Mouse (Mus musculus): ENCODE measurements around the gene Chn2. TPM values are rescaled to one million over a fixed set of nuclear protein-coding genes. Genes with fewer than 3 reads are reported as not detected.

Gene Chn2
- polyA plus RNA-seq, 1 experiment from 2014 or later: 42.0 TPM

DNA sequence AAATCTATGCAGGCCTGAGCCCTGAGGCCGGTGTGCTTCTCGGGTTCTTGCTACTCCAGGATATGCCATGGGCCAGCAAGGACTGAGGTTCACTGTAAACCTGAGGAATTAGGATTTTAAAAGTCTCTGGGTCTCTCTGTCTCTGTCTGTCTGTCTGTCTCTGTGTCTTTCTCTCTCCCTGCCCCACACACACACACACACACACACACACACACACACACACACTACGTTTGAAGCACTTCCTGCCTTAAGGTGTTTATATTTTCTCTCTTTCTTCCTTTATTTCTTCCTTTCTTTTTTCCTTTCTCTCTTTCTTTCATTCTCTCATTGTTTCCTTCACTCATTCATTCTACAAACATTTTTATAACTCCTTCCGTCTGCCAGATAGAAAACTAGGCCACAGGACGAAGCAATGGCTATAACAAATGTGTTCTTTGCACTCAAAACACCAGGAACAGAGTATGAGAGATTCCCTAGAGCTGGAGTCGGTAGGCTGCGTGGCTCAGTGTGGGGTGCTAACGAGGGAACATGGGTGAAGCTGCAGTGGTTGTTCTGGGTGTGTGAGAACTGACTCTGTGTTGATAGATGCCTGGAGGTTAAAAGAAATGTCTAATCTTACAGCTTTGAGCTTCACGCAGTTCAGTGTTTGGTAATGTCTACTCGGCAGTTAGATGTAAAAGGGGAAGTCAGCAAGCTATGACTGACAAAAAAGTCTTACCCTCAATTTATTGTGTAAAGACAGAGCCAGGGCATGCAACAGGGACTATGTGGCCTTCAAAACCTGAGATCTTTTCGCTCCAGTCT is 103.7 kb downstream of the Chn2 start:
- ATAC-seq: no peak
- H3K4me2 ChIP-seq (ENCODE audit: low read length): no peak overlapping the region
- 58% methylated on average over 11 of the region's 11 CpGs for WGBS
- H3K36me3 ChIP-seq (ENCODE audit: control insufficient read depth, insufficient read depth): no peaks in the 10 kb centered on the region
- no peaks in the 10 kb centered on the region for H3K27me3 ChIP-seq (replicated peaks; ENCODE audit: control insufficient read depth, insufficient read depth, low read length)
- no peak overlapping the region for H3K9ac ChIP-seq (replicated peaks; ENCODE audit: low read depth, low read length)
- H3K9me3 ChIP-seq (ENCODE audit: control insufficient read depth, low read length): no peaks in the 10 kb centered on the region
- no peak overlapping the region for H3K4me3 ChIP-seq (replicated peaks; ENCODE audit: low read length)
- peaks cover 15% of the 10 kb centered on the region for H3K4me1 ChIP-seq (replicated peaks; ENCODE audit: control insufficient read depth, insufficient read depth, low read length)
- H3K27ac ChIP-seq (ENCODE audit: low read length): no peak overlapping the region

GRCm38 (mm10) chr6:54143652-54143960 is 104.3 kb downstream of the Chn2 start:
- no peak for ATAC-seq
- Histone ChIP-seq H3K9me3 (ENCODE audit: control insufficient read depth, low read length) (no peaks in the 10 kb centered on the region), H3K27me3 (replicated peaks; ENCODE audit: control insufficient read depth, insufficient read depth, low read length) (no peaks in the 10 kb centered on the region), H3K4me3 (replicated peaks; ENCODE audit: low read length) (no peak overlapping the region), H3K36me3 (ENCODE audit: control insufficient read depth, insufficient read depth) (no peaks in the 10 kb centered on the region), H3K27ac (ENCODE audit: low read length) (no peak overlapping the region), H3K4me1 (replicated peaks; ENCODE audit: control insufficient read depth, insufficient read depth, low read length) (peaks cover 15% of the 10 kb centered on the region), H3K4me2 (ENCODE audit: low read length) (no peak overlapping the region), H3K9ac (replicated peaks; ENCODE audit: low read depth, low read length) (no peak overlapping the region)
- WGBS: 84% methylated on average over 2 of the region's 2 CpGs

- no peak overlapping the region for H3K27ac ChIP-seq (ENCODE audit: low read length)
- no peaks in the 10 kb centered on the region for H3K9me3 ChIP-seq (ENCODE audit: control insufficient read depth, low read length)
- H3K27me3 ChIP-seq (replicated peaks; ENCODE audit: control insufficient read depth, insufficient read depth, low read length): no peaks in the 10 kb centered on the region
- no peaks in the 10 kb centered on the region for H3K36me3 ChIP-seq (ENCODE audit: control insufficient read depth, insufficient read depth)
- 50% methylated on average over 6 of the region's 6 CpGs for WGBS
- H3K4me3 ChIP-seq (replicated peaks; ENCODE audit: low read length): no peak overlapping the region
- peaks cover 15% of the 10 kb centered on the region for H3K4me1 ChIP-seq (replicated peaks; ENCODE audit: control insufficient read depth, insufficient read depth, low read length)
- H3K9ac ChIP-seq (replicated peaks; ENCODE audit: low read depth, low read length): no peak overlapping the region
- H3K4me2 ChIP-seq (ENCODE audit: low read length): no peak overlapping the region
- no peak for ATAC-seq
Measured at GRCm38 (mm10) chr6:54148844-54149526, 109.6 kb downstream of the Chn2 start.

GRCm38 (mm10) chr6:54150821-54151220 is 111.5 kb downstream of the Chn2 start:
- Histone ChIP-seq H3K36me3 (ENCODE audit: control insufficient read depth, insufficient read depth) (no peaks in the 10 kb centered on the region), H3K27ac (ENCODE audit: low read length) (no peak overlapping the region), H3K4me2 (ENCODE audit: low read length) (no peak overlapping the region), H3K4me3 (replicated peaks; ENCODE audit: low read length) (no peak overlapping the region), H3K9ac (replicated peaks; ENCODE audit: low read depth, low read length) (no peak overlapping the region), H3K4me1 (replicated peaks; ENCODE audit: control insufficient read depth, insufficient read depth, low read length) (peaks cover 15% of the 10 kb centered on the region), H3K9me3 (ENCODE audit: control insufficient read depth, low read length) (no peaks in the 10 kb centered on the region), H3K27me3 (replicated peaks; ENCODE audit: control insufficient read depth, insufficient read depth, low read length) (no peaks in the 10 kb centered on the region)
- 80% methylated on average over 5 of the region's 5 CpGs for WGBS
- no peak for ATAC-seq

DNA sequence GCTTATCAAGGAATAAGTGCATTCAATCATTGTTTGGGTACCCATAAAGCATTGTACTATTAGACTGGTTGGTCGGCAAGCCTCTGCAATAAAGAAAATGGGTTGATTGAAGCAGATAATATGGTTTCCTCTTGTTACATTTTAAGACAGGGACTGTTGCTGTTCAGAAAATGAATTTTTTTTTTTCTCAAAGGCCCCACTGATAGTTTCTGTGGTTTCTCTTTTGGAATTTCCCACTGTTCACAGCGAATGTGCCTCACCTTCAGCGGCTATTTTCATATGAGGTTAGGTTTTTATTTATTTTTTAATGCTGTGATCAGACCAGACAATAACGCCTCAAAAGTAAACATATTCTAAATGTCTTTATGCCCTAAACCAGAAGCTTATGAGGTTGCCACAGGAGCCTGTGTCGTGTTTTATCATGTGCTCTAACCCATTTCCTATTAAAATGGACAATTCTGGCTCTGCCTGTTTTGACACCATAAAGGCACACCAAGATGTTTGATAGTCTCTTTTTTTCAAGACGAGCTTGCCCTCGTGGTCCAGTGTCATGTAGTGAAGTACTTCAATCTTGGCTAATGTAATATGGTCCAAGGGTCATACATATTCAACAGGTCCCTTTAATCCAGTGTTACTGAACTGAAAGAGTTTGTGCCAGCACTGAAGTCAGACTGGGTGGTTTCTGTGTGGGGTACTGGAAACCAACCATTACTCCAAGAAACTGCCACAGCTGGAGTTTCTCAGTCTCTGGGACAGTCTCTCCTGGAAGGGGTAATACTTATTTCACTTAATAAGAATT is 112.3 kb downstream of the Chn2 start:
- no peak overlapping the region for H3K4me2 ChIP-seq (ENCODE audit: low read length)

DNA sequence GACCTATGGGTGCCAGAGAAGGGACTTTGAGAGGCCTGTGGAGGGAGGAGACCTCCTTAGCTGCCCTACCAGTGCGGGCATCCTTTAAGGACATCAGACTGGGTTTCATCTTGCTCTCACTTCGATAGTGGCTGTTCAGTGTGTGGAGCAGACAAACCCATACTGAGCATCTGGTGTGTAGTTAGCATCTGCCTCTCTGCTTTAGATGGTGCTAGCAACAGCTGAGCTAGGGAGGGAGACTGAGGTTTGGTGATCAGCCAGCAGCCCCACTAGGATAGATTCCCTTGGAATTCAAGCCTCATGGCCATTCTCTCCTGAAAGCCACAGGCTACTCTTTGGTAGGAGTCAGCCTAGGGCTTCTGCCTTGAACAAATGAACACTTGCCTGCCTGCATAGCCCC is 117.7 kb downstream of the Chn2 start:
- Histone ChIP-seq H3K4me3 (replicated peaks; ENCODE audit: low read length) (no peak overlapping the region), H3K27me3 (replicated peaks; ENCODE audit: control insufficient read depth, insufficient read depth, low read length) (no peaks in the 10 kb centered on the region), H3K9me3 (ENCODE audit: control insufficient read depth, low read length) (no peaks in the 10 kb centered on the region), H3K4me2 (ENCODE audit: low read length) (no peak overlapping the region), H3K36me3 (ENCODE audit: control insufficient read depth, insufficient read depth) (no peaks in the 10 kb centered on the region), H3K27ac (ENCODE audit: low read length) (no peak overlapping the region), H3K9ac (replicated peaks; ENCODE audit: low read depth, low read length) (no peak overlapping the region), H3K4me1 (replicated peaks; ENCODE audit: control insufficient read depth, insufficient read depth, low read length) (peaks cover 16% of the 10 kb centered on the region)
- no peak for ATAC-seq
- 93% methylated on average over 2 of the region's 2 CpGs for WGBS

More for the DNA sequence above, 112.3 kb downstream of the Chn2 start:
- no peaks in the 10 kb centered on the region for H3K27me3 ChIP-seq (replicated peaks; ENCODE audit: control insufficient read depth, insufficient read depth, low read length)
- no peak for ATAC-seq
- no peaks in the 10 kb centered on the region for H3K36me3 ChIP-seq (ENCODE audit: control insufficient read depth, insufficient read depth)
- H3K4me3 ChIP-seq (replicated peaks; ENCODE audit: low read length): no peak overlapping the region
- no peak overlapping the region for H3K9ac ChIP-seq (replicated peaks; ENCODE audit: low read depth, low read length)
- 52% methylated on average over 7 of the region's 7 CpGs for WGBS
- peaks cover 15% of the 10 kb centered on the region for H3K4me1 ChIP-seq (replicated peaks; ENCODE audit: control insufficient read depth, insufficient read depth, low read length)
- no peaks in the 10 kb centered on the region for H3K9me3 ChIP-seq (ENCODE audit: control insufficient read depth, low read length)
- no peak overlapping the region for H3K27ac ChIP-seq (ENCODE audit: low read length)

- no peaks in the 10 kb centered on the region for H3K27me3 ChIP-seq (replicated peaks; ENCODE audit: control insufficient read depth, insufficient read depth, low read length)
- ATAC-seq: no peak
Measured at GRCm38 (mm10) chr6:54158317-54158716, 119.0 kb downstream of the Chn2 start.

DNA sequence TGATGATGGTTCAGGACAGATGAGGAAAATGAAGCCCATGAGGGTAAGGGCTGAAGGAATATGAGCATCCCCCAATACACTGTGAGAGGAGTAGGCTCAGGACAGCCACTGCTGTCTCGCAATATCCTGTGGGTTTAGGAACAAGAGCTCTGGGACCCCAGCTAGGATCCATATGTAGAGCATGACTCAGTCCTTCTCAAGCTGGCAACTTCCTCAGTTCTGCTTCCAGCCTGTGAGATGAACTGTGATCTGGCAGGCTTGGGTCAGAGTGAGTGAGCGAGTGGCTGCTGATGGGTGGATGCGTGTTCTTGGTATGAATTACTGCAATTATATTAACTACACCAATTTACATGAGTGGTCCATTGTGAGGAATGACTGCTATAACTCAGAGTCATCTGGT is 121.3 kb downstream of the Chn2 start:
- H3K27ac ChIP-seq (ENCODE audit: low read length): no peak overlapping the region
- 80% methylated on average over 3 of the region's 3 CpGs for WGBS
- ATAC-seq: no peak
- no peaks in the 10 kb centered on the region for H3K9me3 ChIP-seq (ENCODE audit: control insufficient read depth, low read length)
- H3K27me3 ChIP-seq (replicated peaks; ENCODE audit: control insufficient read depth, insufficient read depth, low read length): no peaks in the 10 kb centered on the region
- no peak overlapping the region for H3K4me3 ChIP-seq (replicated peaks; ENCODE audit: low read length)
- H3K4me1 ChIP-seq (replicated peaks; ENCODE audit: control insufficient read depth, insufficient read depth, low read length): peaks cover 11% of the 10 kb centered on the region
- no peak overlapping the region for H3K4me2 ChIP-seq (ENCODE audit: low read length)
- H3K36me3 ChIP-seq (ENCODE audit: control insufficient read depth, insufficient read depth): no peaks in the 10 kb centered on the region
- H3K9ac ChIP-seq (replicated peaks; ENCODE audit: low read depth, low read length): no peak overlapping the region

More at GRCm38 (mm10) chr6:54158317-54158716, 119.0 kb downstream of the Chn2 start:
- H3K4me2 ChIP-seq (ENCODE audit: low read length): no peak overlapping the region
- H3K9me3 ChIP-seq (ENCODE audit: control insufficient read depth, low read length): no peaks in the 10 kb centered on the region
- H3K27ac ChIP-seq (ENCODE audit: low read length): no peak overlapping the region
- H3K9ac ChIP-seq (replicated peaks; ENCODE audit: low read depth, low read length): no peak overlapping the region
- H3K4me3 ChIP-seq (replicated peaks; ENCODE audit: low read length): no peak overlapping the region
- no peaks in the 10 kb centered on the region for H3K36me3 ChIP-seq (ENCODE audit: control insufficient read depth, insufficient read depth)
- H3K4me1 ChIP-seq (replicated peaks; ENCODE audit: control insufficient read depth, insufficient read depth, low read length): peaks cover 11% of the 10 kb centered on the region
- 63% methylated on average over 3 of the region's 3 CpGs for WGBS

DNA sequence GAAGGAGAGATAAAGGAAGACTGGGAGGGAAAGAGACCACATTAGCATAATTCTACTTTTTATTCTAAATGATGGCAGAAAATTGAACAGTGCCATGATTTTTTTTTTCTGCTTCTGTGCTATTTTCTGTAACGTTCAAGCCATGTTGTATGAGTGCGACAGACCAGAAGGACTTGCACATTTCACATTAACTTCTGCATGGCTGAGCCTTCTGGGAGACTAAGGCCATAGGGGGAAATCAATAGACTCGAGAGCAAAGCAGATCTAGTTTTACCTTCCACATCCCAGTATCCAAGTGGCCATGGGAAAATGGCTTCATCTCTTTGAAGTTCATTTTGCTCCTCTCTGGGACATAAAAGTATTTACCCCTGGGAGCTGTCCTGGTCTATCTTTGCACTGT is 121.9 kb downstream of the Chn2 start:
- WGBS: 29% methylated on average over 3 of the region's 3 CpGs
- Histone ChIP-seq H3K4me3 (replicated peaks; ENCODE audit: low read length) (no peak overlapping the region), H3K9ac (replicated peaks; ENCODE audit: low read depth, low read length) (no peak overlapping the region), H3K27ac (ENCODE audit: low read length) (no peak overlapping the region), H3K27me3 (replicated peaks; ENCODE audit: control insufficient read depth, insufficient read depth, low read length) (no peaks in the 10 kb centered on the region), H3K9me3 (ENCODE audit: control insufficient read depth, low read length) (no peaks in the 10 kb centered on the region), H3K4me1 (replicated peaks; ENCODE audit: control insufficient read depth, insufficient read depth, low read length) (peaks cover 11% of the 10 kb centered on the region), H3K4me2 (ENCODE audit: low read length) (no peak overlapping the region), H3K36me3 (ENCODE audit: control insufficient read depth, insufficient read depth) (no peaks in the 10 kb centered on the region)
- ATAC-seq: no peak
